Mouse (Mus musculus) kidney, adult 11 months (tissue): ENCODE measurements around the gene Olfr1191-ps1.
"Not testable (repeated sequence)": the region's sequence is repeated elsewhere in the genome, so short reads cannot be mapped to it uniquely, and the experiment has no call there.

Source experiments
- DNase-seq: peaks from one replicate; pipeline ENCODE4 v3.0.0; 2022

The Olfr1191-ps1 gene

GRCm38 (mm10) chr2:88640242-88640641, at the start of gene Olfr1191-ps1:
TSS of gene Olfr1191-ps1 (plus strand) at chr2:88640542.
- not testable (repeated sequence) for DNase-seq

GRCm38 (mm10) chr2:88648209-88648608, 7.9 kb downstream of the Olfr1191-ps1 start, which contains the start of gene Olfr1192-ps1:
TSS of gene Olfr1192-ps1 (plus strand) at chr2:88648509.
- no peak for DNase-seq

GRCm38 (mm10) chr2:88675328-88675727, 35.0 kb downstream of the Olfr1191-ps1 start, which contains the start of gene Olfr1193:
TSS of gene Olfr1193 (plus strand) at chr2:88675628.
- DNase-seq: not testable (repeated sequence)

- DNase-seq: no peak
Observed at GRCm38 (mm10) chr2:88689087-88689486, 48.7 kb downstream of the Olfr1191-ps1 start, which contains the start of gene Olfr1195. TSS of gene Olfr1195 (minus strand) at chr2:88689187.
